In the genomic region with DNA sequence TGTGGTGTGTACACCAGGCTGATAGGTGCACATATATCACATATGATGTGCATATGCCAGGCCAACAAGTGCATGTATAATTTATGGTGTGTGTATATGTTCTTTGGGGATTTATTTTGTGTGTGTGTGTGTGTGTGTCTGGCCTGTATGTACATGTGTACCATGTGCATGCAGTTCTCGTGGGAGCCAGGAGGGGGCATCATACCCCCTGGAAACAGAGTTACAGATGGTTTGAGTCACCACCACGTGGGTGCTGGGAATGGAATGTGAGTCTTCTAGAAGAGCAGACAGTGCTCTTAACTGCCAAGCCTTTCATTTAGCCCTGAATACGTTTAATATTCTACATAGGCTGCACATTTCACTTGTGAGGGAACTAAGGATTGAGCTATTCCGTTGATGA, we compare ENCODE assay signal across 20 mouse cellular contexts.
DNase-seq lines count a peak whose midpoint lies in the region; ATAC-seq and TF ChIP-seq lines count a peak whose summit lies in the region.
"Had no signal": no experiment of that assay in that cellular context is flagged by ENCODE, and none has a peak within 500 bp of the region (broad histone marks: within the 10 kb centered on the region; RNA-seq: fewer than 3 reads in every experiment).

No protein-coding gene starts in this region.

- no peak for DNase-seq in kidney, adult 2 months
- DNase-seq in kidney, adult 11 months: no peak
- DNase-seq in lung, embryonic 14.5 days: no peak
- no peak for DNase-seq in lung, postnatal 4 days
- peak; percentile 47 for DNase-seq in ES-CJ7 (ENCODE audit: low read depth, low spot score)
- DNase-seq in T-cell, adult 2 months (ENCODE audit: low spot score): no peak
- DNase-seq: adrenal gland, adult 8-10 months; cerebellum, adult 2 months; cerebellum, postnatal 36 days; gastrocnemius, postnatal 14 days; heart, postnatal 14 days; lung, postnatal 14 days had no signal

- no peak overlapping the region for H3K4me2 ChIP-seq in lung, embryonic 14.5 days
- H3K4me2 ChIP-seq: embryonic facial prominence, embryonic 15.5 days; forebrain, embryonic 15.5 days; heart, embryonic 13.5 days; hindbrain, embryonic 13.5 days; liver, embryonic 15.5 days; midbrain, embryonic 12.5 days had no signal

- no peak overlapping the region for H3K9ac ChIP-seq in lung, embryonic 14.5 days
- H3K9ac ChIP-seq: embryonic facial prominence, embryonic 15.5 days; forebrain, embryonic 15.5 days; heart, embryonic 13.5 days; liver, embryonic 15.5 days; midbrain, embryonic 12.5 days had no signal

- no peak overlapping the region for H3K4me3 ChIP-seq in kidney, adult 2 months (ENCODE audit: insufficient read depth, low read depth, low read length)
- H3K4me3 ChIP-seq in lung, embryonic 14.5 days (ENCODE audit: low read depth, low read length): no peak overlapping the region
- no peak overlapping the region for H3K4me3 ChIP-seq in bone marrow, adult 2 months (replicated peaks; ENCODE audit: control insufficient read depth, low read depth, low read length)
- H3K4me3 ChIP-seq: embryonic facial prominence, embryonic 15.5 days; forebrain, embryonic 15.5 days; heart, embryonic 13.5 days; hindbrain, embryonic 13.5 days; liver, embryonic 15.5 days; midbrain, embryonic 12.5 days had no signal

- no peak for TF ChIP-seq POLR2A in kidney, adult 2 months (IDR thresholded peaks at IDR 0.05; ENCODE audit: low read depth, low read length)
- no peak for TF ChIP-seq POLR2A in bone marrow, adult 2 months (IDR thresholded peaks at IDR 0.05; ENCODE audit: borderline replicate concordance, control insufficient read depth, low read depth, low read length)

- no peak overlapping the region for H3K27ac ChIP-seq in kidney, adult 2 months (ENCODE audit: insufficient read depth, low read depth, low read length)
- no peak overlapping the region for H3K27ac ChIP-seq in lung, embryonic 14.5 days (ENCODE audit: low read depth)
- no peak overlapping the region for H3K27ac ChIP-seq in bone marrow, adult 2 months (ENCODE audit: control insufficient read depth, insufficient read depth, low read depth, low read length, poor library complexity)
- H3K27ac ChIP-seq: embryonic facial prominence, embryonic 15.5 days; forebrain, embryonic 15.5 days; heart, embryonic 13.5 days; hindbrain, embryonic 13.5 days; liver, embryonic 15.5 days; midbrain, embryonic 12.5 days had no signal

- ATAC-seq in lung, embryonic 14.5 days (ENCODE audit: insufficient read depth): no peak
- ATAC-seq: forebrain, embryonic 15.5 days; inflammation-experienced regulatory T-cells, adult 6 months had no signal

- H3K4me1 ChIP-seq in kidney, adult 2 months (ENCODE audit: control insufficient read depth, insufficient read depth, low read length): no peaks in the 10 kb centered on the region
- H3K4me1 ChIP-seq in lung, embryonic 14.5 days (ENCODE audit: insufficient read depth): peaks cover 14% of the 10 kb centered on the region
- H3K4me1 ChIP-seq in bone marrow, adult 2 months (ENCODE audit: control insufficient read depth, insufficient read depth, low read length): no peaks in the 10 kb centered on the region
- H3K4me1 ChIP-seq: liver, embryonic 15.5 days had no signal

- H3K27me3 ChIP-seq in kidney, adult 2 months (replicated peaks; ENCODE audit: control insufficient read depth, insufficient read depth, low read length): no peaks in the 10 kb centered on the region
- H3K27me3 ChIP-seq in lung, embryonic 14.5 days (ENCODE audit: insufficient read depth, low read length): no peaks in the 10 kb centered on the region
- H3K27me3 ChIP-seq: embryonic facial prominence, embryonic 15.5 days; forebrain, embryonic 15.5 days had no signal

- H3K36me3 ChIP-seq in kidney, adult 2 months (ENCODE audit: control insufficient read depth, insufficient read depth, low read length): no peaks in the 10 kb centered on the region
- no peaks in the 10 kb centered on the region for H3K36me3 ChIP-seq in lung, embryonic 14.5 days (ENCODE audit: insufficient read depth)
- H3K36me3 ChIP-seq: embryonic facial prominence, embryonic 15.5 days; forebrain, embryonic 15.5 days; heart, embryonic 13.5 days; hindbrain, embryonic 13.5 days; liver, embryonic 15.5 days; midbrain, embryonic 12.5 days had no signal

- 79% methylated on average over 4 of the region's 4 CpGs for WGBS in kidney, adult 2 months
- WGBS in lung, embryonic 14.5 days: 70% methylated on average over 4 of the region's 4 CpGs
- WGBS in bone marrow, adult 2 months: 75% methylated on average over 4 of the region's 4 CpGs

- H3K9me3 ChIP-seq in lung, embryonic 14.5 days (ENCODE audit: low read depth, low read length): no peaks in the 10 kb centered on the region
- H3K9me3 ChIP-seq: embryonic facial prominence, embryonic 15.5 days; forebrain, embryonic 15.5 days; hindbrain, embryonic 13.5 days; liver, embryonic 15.5 days; midbrain, embryonic 12.5 days had no signal

- peak; percentile 16; the same call in 1 of the 2 replicates for TF ChIP-seq CTCF in kidney, adult 2 months (conservative IDR thresholded peaks at IDR 0.05; ENCODE audit: insufficient read depth, insufficient read length, low read depth, low read length)
- peak; percentile 51 for TF ChIP-seq CTCF in lung, embryonic 14.5 days (IDR thresholded peaks at IDR 0.05; ENCODE audit: low read depth)
- TF ChIP-seq CTCF in bone marrow, adult 2 months (IDR thresholded peaks at IDR 0.05; ENCODE audit: control insufficient read depth, insufficient read depth, low read length): peak; percentile 26; the same call in 1 of the 2 replicates
